Mouse (Mus musculus): ENCODE results near the gene Pacsin2.
"Not testable (repeated sequence)": the region's sequence is repeated elsewhere in the genome, so short reads cannot be mapped to it uniquely, and the experiment has no call there.

Gene Pacsin2

DNA sequence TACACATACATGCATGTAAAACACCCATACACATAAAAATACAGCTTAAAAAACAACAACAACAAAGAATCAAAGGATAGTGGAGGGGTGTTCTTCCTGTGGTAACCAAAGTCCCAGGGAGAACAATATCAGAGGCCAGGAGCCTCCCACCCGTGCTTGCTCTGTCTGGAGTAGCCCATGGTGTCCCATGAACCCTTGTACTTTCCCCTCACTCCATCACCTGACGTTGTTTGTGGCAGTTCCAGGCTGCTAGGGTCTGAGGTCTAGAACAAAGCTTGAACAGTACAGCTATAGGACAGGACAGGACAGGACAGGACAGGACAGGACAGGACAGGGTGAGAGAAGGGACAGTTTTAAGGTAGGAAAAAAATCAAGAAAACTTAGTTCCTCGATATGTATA, 13.7 kb upstream of the Pacsin2 start:
- no peak for DNase-seq (ENCODE audit: low spot score)

- no peak for DNase-seq (ENCODE audit: low spot score)
Measured at GRCm38 (mm10) chr15:83476593-83477273, 12.3 kb upstream of the Pacsin2 start.

DNA sequence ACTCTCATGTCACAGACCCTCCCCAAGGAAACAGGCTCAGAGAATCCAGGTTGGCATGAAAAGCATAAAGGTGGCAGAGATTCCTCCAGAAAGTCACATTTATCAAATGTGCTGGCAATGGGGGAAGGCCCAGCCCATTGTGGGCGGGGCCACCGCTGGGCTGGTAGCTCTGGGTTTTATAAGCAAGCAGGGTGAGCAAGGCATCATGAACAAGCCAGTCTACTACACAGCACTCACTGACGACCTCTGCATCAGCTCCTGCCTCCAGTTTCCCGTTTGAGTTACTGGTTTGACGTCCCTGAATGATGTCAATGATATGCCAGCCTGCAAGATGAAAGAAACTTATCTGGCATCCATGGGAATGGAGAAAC, 10.0 kb upstream of the Pacsin2 start:
- no peak for DNase-seq (ENCODE audit: low spot score)

- no peak for DNase-seq (ENCODE audit: low spot score)
Measured at GRCm38 (mm10) chr15:83473832-83474465, 9.5 kb upstream of the Pacsin2 start.

- DNase-seq (ENCODE audit: low spot score), result no peak
Measured at GRCm38 (mm10) chr15:83473251-83473650, 8.8 kb upstream of the Pacsin2 start.

DNA sequence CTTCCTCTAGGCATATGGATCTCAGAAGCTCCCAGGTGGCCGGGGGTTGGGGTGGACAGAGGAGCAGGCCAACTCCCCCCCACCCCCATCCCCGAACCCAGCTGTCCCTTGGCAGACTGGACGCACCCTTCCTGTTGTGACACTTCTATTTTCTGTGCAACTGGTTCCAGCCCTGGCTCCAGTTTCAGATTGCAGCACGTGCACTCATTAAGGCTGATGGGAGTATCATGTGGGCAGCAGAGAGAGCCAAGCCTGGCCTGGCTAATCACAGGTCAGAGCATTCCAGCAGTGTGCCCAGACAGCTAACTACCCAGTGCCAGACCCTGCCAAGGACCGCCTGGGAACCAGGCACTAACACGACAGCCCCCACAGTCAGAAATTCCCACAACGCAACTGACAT, 7.1 kb upstream of the Pacsin2 start:
- DNase-seq (ENCODE audit: low spot score), result no peak

- DNase-seq (ENCODE audit: low spot score), result no peak
Measured at GRCm38 (mm10) chr15:83470443-83470842, 6.0 kb upstream of the Pacsin2 start.

DNA sequence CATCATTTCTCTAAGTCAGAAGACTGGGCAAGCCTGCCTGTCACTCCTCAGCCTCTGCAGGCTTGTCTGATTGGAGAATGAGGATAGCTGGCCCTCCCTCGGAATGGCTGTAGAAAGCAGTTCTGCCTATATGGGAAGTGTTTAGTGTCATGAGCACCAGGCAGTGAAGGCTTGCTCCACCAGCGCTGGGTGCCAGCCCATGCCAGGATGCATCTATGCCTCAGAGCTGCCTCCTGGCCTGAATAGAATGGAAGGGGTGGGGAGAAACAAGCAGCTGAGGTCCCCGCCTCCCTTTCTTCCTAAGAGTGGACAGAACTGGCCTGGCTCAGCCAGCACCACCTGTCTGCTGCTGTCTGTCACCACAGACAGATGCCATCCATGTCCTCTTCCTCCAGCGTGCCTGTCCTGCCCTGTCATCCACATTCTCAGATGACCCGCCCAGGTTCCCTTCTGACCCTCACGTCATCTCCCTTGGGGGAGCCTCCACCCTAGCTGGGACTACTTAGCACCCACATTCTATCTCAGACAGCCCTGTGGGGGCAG, 4.9 kb upstream of the Pacsin2 start:
- DNase-seq (ENCODE audit: low spot score), result no peak

- DNase-seq (ENCODE audit: low spot score), result no peak
Measured at GRCm38 (mm10) chr15:83467232-83467966, 3.0 kb upstream of the Pacsin2 start.

DNA sequence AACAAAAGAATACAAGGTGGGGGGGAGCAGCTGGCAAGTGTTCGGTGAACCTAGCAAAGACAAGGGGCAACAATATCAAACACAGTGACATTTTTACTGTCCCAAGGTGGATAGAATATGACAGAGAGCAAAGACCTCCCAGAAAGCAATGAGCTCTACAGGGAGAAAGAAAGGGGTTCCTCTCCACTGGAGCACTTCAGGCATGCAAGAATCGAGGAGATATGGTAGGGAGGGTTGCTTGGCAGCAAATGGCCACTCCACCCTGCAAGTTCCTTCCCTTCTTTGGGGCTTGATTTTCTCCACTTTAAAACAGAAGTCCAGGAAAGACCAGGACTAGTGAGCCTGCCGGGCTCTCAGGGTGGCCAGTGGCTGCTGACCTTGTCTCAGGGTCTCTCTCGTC, 1.9 kb upstream of the Pacsin2 start:
- no peak for DNase-seq (ENCODE audit: low spot score)

- DNase-seq (ENCODE audit: low spot score), result no peak
Measured at GRCm38 (mm10) chr15:83464905-83465650, 672 bp upstream of the Pacsin2 start.

DNA sequence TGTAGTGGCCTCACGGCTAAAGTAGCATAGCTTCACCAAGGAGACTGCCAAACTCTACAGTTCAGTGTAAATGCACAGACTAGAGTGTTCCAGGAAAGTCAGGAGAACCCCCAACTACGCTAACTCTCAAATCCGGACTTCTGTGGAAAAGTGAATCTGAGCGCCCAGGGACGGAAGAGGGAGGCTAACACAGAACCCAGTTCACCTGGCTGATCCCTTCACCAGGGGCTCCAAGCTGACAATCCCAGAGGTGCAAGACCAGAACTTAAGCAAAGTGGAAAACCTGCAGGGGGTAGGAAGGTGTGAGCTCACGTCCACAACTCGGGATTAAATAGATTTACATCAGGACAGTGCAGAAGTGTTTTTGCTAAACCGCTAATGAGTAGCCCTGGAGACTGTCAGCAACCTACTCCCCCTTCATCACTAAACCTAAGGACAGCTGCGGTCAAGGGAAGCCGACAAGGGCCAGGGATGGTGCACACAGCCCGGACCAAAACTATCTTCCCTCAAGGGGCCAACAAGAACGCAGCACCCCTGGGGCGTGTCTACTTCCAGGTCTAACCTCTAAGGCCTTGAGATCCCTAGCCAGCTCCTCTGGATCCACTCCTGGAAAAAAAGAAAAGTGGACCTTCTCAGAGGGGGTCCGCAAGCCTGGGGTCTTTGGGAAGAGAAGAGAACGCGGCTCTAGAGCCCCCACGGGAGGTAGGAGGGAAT, 880 bp downstream of the Pacsin2 start:
- peak; percentile 46 for DNase-seq (ENCODE audit: low spot score)

- not testable (repeated sequence) for DNase-seq (ENCODE audit: low spot score)
Measured at GRCm38 (mm10) chr15:83462349-83462748, 2.1 kb downstream of the Pacsin2 start.

DNA sequence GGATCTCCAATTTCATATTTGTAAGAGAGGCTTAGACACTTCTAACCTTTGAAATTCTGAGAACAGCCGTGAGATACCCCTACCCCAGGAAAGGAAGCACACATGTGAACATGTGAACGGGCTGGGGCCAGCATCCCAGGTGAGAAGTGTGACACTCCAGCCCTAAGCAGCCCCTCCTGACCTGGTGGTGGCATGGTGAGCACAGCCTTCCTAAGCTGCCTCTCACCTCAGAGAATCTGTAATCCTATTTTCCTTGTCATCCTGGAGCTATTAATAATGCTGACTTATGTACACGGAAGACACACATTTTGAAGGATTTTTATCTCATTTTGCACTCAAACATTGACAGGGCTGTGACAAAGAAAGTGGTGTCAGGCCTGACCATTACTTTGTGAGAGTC, 3.5 kb downstream of the Pacsin2 start:
- DNase-seq (ENCODE audit: low spot score), result no peak

- no peak for DNase-seq (ENCODE audit: low spot score)
Measured at GRCm38 (mm10) chr15:83457541-83457940, 6.9 kb downstream of the Pacsin2 start.

DNA sequence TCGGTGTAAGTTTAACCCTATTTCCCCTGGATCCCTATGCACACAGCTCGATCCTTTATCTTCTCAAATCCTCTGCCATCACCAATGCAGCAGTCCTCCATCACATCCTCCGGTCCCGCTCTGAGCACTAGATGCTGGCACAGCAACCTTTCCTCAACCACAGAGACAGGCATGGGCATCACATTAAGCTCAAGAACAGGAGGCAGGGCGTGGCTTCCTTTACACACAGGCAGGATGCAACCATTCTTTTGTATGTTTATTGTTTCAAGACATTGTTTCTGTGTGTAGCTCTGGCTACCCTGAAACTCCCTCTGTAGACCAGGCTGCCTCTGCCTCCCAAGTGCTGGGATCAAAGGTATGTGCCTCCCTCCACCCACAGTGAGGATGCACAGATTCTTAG, 8.8 kb downstream of the Pacsin2 start:
- no peak for DNase-seq (ENCODE audit: low spot score)

DNA sequence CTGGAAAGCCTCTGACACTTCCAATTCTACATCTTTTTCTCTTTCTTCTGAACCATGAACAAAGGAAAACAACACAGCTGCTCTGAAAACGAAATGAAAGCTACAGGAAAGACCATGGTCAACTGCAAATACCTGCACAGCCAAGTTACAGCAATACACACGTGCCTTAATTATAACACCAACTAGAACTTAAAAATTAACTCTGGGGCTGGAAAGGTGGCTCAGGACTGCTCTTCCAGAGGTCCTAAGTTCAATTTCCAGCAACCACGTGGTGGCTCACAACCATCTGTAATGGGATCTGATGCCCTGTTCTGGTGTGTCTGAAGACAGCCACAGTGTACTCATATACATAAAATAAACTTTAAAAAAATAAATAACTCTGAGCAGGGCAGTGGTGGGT, 9.4 kb downstream of the Pacsin2 start:
- no peak for DNase-seq (ENCODE audit: low spot score)

DNA sequence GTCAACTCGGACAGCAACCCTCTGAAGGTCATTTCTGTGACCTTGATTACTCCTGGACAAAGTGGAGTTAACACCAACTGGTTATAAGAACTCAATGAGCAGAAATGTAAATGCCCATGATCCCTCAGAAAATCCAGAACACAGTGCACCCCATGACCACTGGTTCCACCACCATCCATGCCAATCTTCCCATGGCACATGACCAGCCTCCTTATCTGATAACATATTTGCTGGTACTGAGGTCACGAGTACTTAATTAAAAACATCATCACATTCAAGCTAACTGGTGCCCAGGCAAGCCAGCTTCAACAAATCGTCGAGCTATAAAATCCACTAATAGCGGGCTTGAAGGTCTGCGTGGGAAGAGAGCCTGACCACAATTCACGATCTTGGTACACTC, 10.0 kb downstream of the Pacsin2 start:
- no peak for DNase-seq (ENCODE audit: low spot score)

- DNase-seq (ENCODE audit: low spot score), result no peak
Measured at GRCm38 (mm10) chr15:83453879-83454278, 10.5 kb downstream of the Pacsin2 start.

- DNase-seq (ENCODE audit: low spot score), result no peak
Measured at GRCm38 (mm10) chr15:83452219-83452760, 12.1 kb downstream of the Pacsin2 start.

DNA sequence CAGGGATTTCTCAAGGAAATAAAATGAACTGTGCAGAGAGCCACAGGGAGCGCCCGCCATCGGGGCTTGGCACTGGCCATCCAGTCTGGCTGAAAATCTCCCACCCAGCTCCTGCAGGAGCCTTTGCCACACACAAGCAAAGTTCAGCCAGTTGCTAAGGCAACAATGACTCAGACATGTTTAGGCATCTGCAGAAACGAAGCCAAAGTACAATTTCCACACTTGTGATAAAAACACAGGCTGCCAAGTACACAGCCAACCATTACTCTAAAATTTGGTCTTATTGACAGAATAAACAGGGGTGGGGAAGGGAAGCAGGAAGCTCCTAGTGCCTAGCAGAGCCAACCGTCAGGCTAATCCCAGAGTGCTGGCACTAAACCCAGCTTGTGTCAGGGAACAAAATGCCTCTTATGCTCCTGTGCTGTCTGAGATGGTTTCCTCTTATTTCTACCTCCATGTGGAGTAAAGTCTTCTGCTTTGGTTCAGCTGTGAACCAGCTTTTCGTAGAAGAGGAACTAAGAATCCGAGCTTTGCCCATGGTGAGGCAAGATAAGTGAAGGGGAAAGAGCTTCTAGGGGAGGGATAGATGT, 12.7 kb downstream of the Pacsin2 start:
- no peak for DNase-seq (ENCODE audit: low spot score)
